Mouse (Mus musculus) limb, embryonic 15.5 days (tissue): ENCODE results near the gene Gdnf. TPM values are rescaled to one million over a fixed set of nuclear protein-coding genes. Genes with fewer than 3 reads are reported as not detected.

Source experiments
- ATAC-seq: fragments of 200-750 bp; cut with Nextera tagmentation; 2 replicates; pipeline ENCODE4 v1.8.0; 2017; ENCODE audit warnings: low read depth, moderate TSS enrichment; ENCODE audit not compliant: insufficient number of reproducible peaks, low FRiP score, low TSS enrichment
- H3K27ac ChIP-seq: fragments of 300-500 bp; sonication (generic); 2 replicates; pipeline ENCODE4 v1.5.1; 2015; ENCODE audit warnings: moderate library complexity, mild to moderate bottlenecking, inconsistent platforms
- H3K27me3 ChIP-seq: fragments of 300-500 bp; sonication (generic); 2 replicates; pipeline ENCODE4 v1.6.1; 2015; ENCODE audit warnings: inconsistent platforms
- H3K36me3 ChIP-seq: fragments of 300-500 bp; sonication (generic); 2 replicates; pipeline ENCODE4 v1.6.1; 2015; ENCODE audit warnings: inconsistent platforms
- H3K4me1 ChIP-seq: fragments of 300-500 bp; sonication (generic); 2 replicates; pipeline ENCODE4 v1.6.1; 2015; ENCODE audit warnings: inconsistent platforms
- H3K4me2 ChIP-seq: fragments of 300-500 bp; sonication (generic); 2 replicates; pipeline ENCODE4 v1.6.1; 2015; ENCODE audit warnings: mild to moderate bottlenecking, inconsistent platforms
- H3K4me3 ChIP-seq: fragments of 300-500 bp; sonication (generic); 2 replicates; pipeline ENCODE4 v1.5.1; 2015; ENCODE audit warnings: mild to moderate bottlenecking, inconsistent platforms
- H3K9ac ChIP-seq: fragments of 300-500 bp; sonication (generic); 2 replicates; pipeline ENCODE4 v1.6.1; 2015; ENCODE audit warnings: inconsistent platforms
- H3K9me3 ChIP-seq: fragments of 300-500 bp; sonication (generic); 2 replicates; pipeline ENCODE4 v1.6.1; 2016; ENCODE audit warnings: inconsistent platforms
- WGBS: fragments of 180-500 bp; shearing (Covaris S2); methylation state at CpG from one replicate; pipeline ENCODE4 v1.1.7; 2015; 5-methylcytosine and 5-hydroxymethylcytosine counted together
- polyA plus RNA-seq: library from polyadenylated mRNA; unstranded; fragments of >200 nt; fragmentation: Nextera tagmentation; extraction: Ambion mirVana; gene quantifications from 2 replicates; pipeline ENCODE4 v1.2.1, GENCODE M21; 2015

Gene Gdnf
- polyA plus RNA-seq, result 0.84 and 0.86 TPM in 2 replicates

- peak within 1 kb of the TSS; percentile 60 for H3K9ac ChIP-seq
- no peaks in the 10 kb centered on the region for H3K36me3 ChIP-seq
- H3K4me3 ChIP-seq, result peak within 1 kb of the TSS; percentile 59
- peak; percentile 24; the same call in 1 of the 2 replicates for ATAC-seq
- H3K4me2 ChIP-seq, result peak within 1 kb of the TSS; percentile 97
- peaks cover 47% of the 10 kb centered on the region for H3K4me1 ChIP-seq
- WGBS, result under 1% methylated on average over 66 of the region's 73 CpGs
- H3K27ac ChIP-seq, result no peak within 1 kb of the TSS; the same call in 1 of the 2 replicates
- no peaks in the 10 kb centered on the region for H3K9me3 ChIP-seq
- peaks cover 89% of the 10 kb centered on the region for H3K27me3 ChIP-seq
These were observed at the start of gene Gdnf for GRCm38 (mm10) chr15:7810556-7811252. Gene Gdnf, plus strand, starts transcription at chr15:7810846.

GRCm38 (mm10) chr15:7767166-7767565 lies 43.5 kb upstream of the Gdnf start:
- Histone ChIP-seq H3K9me3 (no peaks in the 10 kb centered on the region), H3K4me3 (no peak overlapping the region), H3K27ac (no peak overlapping the region), H3K9ac (no peak overlapping the region), H3K36me3 (no peaks in the 10 kb centered on the region), H3K4me1 (no peaks in the 10 kb centered on the region), H3K4me2 (no peak overlapping the region), H3K27me3 (no peaks in the 10 kb centered on the region)
- no peak for ATAC-seq
- 82% methylated on average over 7 of the region's 7 CpGs for WGBS

- H3K9ac ChIP-seq, result no peak overlapping the region
- H3K4me2 ChIP-seq, result no peak overlapping the region
- H3K4me1 ChIP-seq, result no peaks in the 10 kb centered on the region
- H3K27me3 ChIP-seq, result no peaks in the 10 kb centered on the region
- ATAC-seq, result no peak
- H3K9me3 ChIP-seq, result no peaks in the 10 kb centered on the region
- 83% methylated on average over 8 of the region's 8 CpGs for WGBS
- H3K4me3 ChIP-seq, result no peak overlapping the region
- no peak overlapping the region for H3K27ac ChIP-seq
- H3K36me3 ChIP-seq, result no peaks in the 10 kb centered on the region
These were observed 37.7 kb upstream of the Gdnf start for GRCm38 (mm10) chr15:7772983-7773382.

DNA sequence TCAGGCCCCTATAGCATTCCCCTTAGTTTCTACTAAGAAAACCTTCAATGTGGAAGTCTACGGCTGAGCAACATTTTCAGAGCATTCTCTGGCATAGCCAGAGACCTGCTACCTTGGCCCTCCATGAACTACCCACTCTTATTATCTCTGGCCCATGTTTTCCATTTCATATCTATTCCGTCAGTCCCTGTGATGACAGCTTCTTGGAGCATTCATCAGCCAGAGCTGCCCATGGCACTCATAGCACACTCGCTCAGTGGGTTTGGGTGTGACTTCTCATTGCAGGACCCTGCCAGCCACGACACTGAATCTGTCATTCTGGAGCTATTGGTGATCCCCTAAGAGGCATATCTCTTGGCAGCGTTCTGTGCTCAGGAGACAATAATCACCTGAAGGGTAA lies 29.1 kb upstream of the Gdnf start:
- H3K9ac ChIP-seq, result no peak overlapping the region
- H3K27ac ChIP-seq, result no peak overlapping the region
- WGBS, result 87% methylated on average over 5 of the region's 5 CpGs
- H3K27me3 ChIP-seq, result no peaks in the 10 kb centered on the region
- H3K4me3 ChIP-seq, result no peak overlapping the region
- no peaks in the 10 kb centered on the region for H3K36me3 ChIP-seq
- H3K4me1 ChIP-seq, result no peaks in the 10 kb centered on the region
- no peak for ATAC-seq
- no peaks in the 10 kb centered on the region for H3K9me3 ChIP-seq
- no peak overlapping the region for H3K4me2 ChIP-seq

- Histone ChIP-seq H3K4me3 (peak overlapping the region; percentile 59), H3K27ac (no peak overlapping the region), H3K9me3 (no peaks in the 10 kb centered on the region), H3K27me3 (peaks cover 83% of the 10 kb centered on the region), H3K4me2 (peak overlapping the region; percentile 97), H3K4me1 (peaks cover 39% of the 10 kb centered on the region), H3K9ac (peak overlapping the region; percentile 60), H3K36me3 (no peaks in the 10 kb centered on the region)
- ATAC-seq, result no peak
- WGBS, result under 1% methylated on average over 32 of the region's 32 CpGs
These were observed 730 bp upstream of the Gdnf start for GRCm38 (mm10) chr15:7809841-7810391.

GRCm38 (mm10) chr15:7811253-7811625 lies 593 bp downstream of the Gdnf start:
- H3K4me2 ChIP-seq, result peak overlapping the region; percentile 97
- no peak overlapping the region for H3K27ac ChIP-seq
- peaks cover 49% of the 10 kb centered on the region for H3K4me1 ChIP-seq
- ATAC-seq, result no peak
- H3K9me3 ChIP-seq, result no peaks in the 10 kb centered on the region
- WGBS, result 6% methylated on average over 11 of the region's 11 CpGs
- peak overlapping the region; percentile 60 for H3K9ac ChIP-seq
- H3K4me3 ChIP-seq, result peak overlapping the region; percentile 59
- peaks cover 93% of the 10 kb centered on the region for H3K27me3 ChIP-seq
- no peaks in the 10 kb centered on the region for H3K36me3 ChIP-seq

DNA sequence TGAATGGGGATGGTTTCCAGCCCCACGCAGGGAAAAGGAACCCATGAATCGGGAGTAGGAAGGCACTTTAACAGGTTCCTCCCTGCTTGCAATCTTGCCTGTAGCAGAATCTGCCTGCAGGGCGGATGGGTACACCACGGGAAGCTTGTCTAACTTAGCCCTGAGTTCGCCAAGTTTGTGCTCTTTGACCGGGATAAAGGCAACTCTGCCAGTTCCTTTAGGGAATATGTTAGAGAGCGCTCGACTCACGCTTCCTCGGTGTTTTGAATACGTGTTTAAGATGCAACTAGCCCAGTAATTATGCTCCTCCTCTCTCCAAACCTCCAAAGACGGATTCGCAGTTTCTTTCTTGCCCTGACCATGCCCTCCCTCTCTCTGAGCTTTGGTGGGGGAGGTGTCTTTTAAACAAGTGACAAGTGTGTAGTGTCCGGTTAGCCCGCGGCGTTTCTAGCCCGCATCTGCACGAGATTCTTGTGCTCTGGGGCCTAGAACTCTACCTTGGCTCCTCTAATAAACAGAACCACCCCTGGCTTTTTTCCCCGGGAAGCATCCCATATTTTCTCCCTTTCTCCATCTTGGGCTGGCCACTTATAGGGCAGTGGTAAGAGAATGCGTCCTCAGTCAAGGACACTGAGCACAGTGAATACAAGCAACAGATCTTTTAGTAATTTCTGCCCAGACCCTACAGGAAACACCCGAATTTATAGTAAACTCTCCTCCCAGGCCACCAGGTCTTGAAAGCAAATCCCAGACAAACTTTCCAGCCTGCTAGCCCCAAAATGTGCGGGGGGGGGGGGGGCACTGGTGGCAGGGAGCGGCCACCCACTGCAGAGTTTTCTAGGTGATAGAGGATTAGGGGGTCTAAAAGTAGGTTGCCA lies 1.4 kb downstream of the Gdnf start:
- H3K4me1 ChIP-seq, result peaks cover 49% of the 10 kb centered on the region
- peak overlapping the region; percentile 97 for H3K4me2 ChIP-seq
- H3K27me3 ChIP-seq, result peaks cover 95% of the 10 kb centered on the region
- no peak overlapping the region for H3K9ac ChIP-seq
- H3K36me3 ChIP-seq, result no peaks in the 10 kb centered on the region
- ATAC-seq, result no peak
- H3K9me3 ChIP-seq, result no peaks in the 10 kb centered on the region
- no peak overlapping the region for H3K27ac ChIP-seq
- H3K4me3 ChIP-seq, result peak overlapping the region; percentile 59
- 12% methylated on average over 24 of the region's 24 CpGs for WGBS

DNA sequence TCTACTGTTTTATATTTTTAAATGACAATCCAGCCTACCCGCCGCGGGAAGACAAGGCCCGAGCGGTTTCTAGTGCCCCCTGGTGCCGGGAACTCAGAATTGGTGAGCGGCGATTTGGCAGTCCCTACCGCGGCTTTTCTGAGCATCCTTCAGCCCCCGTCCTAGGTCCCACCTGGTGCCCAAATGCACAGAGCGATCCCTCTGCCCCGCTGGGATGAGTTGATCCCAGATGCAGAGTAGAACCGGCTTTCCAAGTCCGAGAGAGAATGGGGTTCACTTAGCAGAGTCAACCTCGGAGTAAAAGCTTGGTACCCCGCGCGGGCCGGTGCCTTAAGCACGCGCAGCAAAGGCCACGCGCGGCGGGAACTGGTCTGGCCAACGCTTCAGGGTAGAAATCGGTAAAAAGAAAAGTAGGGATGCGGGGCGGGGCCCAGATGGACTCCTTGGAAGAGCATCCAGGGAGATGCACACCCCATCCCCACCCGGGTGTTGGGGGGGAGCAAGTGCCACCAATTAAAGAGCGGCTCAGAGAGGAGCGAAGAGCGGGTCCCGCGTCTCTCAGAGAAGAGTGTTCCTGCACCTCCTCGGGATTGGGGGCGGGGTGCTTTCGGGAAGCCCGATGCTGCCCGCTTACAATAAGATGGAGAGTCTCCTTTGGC lies 2.4 kb downstream of the Gdnf start:
- Histone ChIP-seq H3K36me3 (no peaks in the 10 kb centered on the region), H3K27me3 (peaks cover 97% of the 10 kb centered on the region), H3K9me3 (no peaks in the 10 kb centered on the region), H3K4me3 (peak overlapping the region; percentile 48), H3K27ac (no peak overlapping the region), H3K9ac (no peak overlapping the region), H3K4me1 (peaks cover 49% of the 10 kb centered on the region), H3K4me2 (peak overlapping the region; percentile 89)
- ATAC-seq, result no peak
- under 1% methylated on average over 41 of the region's 41 CpGs for WGBS

DNA sequence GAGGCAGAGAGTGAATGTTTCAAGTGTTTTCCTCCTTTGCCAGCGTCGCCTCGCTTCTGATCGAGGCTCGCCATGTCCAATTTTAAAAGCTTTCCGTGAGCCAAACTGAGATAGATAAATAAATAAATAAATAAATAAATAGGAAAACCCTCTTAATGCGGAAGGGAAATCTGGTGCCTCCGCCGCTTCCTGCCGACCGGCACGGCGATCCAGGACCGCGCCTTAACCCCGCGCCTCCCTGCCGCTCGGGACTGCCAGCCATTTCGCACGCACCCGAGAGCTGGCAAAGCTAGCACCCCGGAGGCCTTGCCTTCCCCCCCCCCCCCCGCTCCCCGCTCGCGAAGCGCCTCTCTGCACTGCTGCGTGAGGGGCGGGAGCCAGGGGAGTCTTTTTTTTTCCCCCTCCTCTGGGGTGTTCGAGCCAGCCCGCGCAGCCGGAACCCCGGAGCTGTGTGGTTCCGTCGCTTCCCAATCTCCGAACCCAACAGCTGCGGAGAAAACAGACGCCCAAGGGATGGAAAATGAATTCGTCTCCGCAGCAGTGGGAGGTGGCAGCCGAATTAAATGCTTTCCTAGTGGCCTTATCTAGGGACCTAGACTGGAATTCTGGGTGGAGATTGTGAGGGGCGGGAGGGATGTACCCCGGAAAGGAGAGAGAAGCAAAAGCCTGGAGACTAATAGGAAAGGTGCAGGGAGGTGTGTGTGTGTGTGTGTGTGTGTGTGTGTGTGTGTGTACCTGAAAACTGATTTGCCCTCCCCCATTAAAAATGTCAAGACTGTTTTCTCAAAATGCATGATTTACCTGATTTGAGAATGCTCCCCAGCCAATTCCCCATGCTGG lies 3.1 kb downstream of the Gdnf start:
- H3K9ac ChIP-seq, result peak overlapping the region; percentile 31; the same call in 1 of the 2 replicates
- peak overlapping the region; percentile 89 for H3K4me2 ChIP-seq
- peaks cover 97% of the 10 kb centered on the region for H3K27me3 ChIP-seq
- no peak overlapping the region for H3K27ac ChIP-seq
- no peak for ATAC-seq
- under 1% methylated on average over 40 of the region's 45 CpGs for WGBS
- peaks cover 49% of the 10 kb centered on the region for H3K4me1 ChIP-seq
- H3K36me3 ChIP-seq, result no peaks in the 10 kb centered on the region
- H3K9me3 ChIP-seq, result no peaks in the 10 kb centered on the region
- H3K4me3 ChIP-seq, result peak overlapping the region; percentile 48

GRCm38 (mm10) chr15:7814371-7814680 lies 3.7 kb downstream of the Gdnf start:
- Histone ChIP-seq H3K9me3 (no peaks in the 10 kb centered on the region), H3K4me2 (0 out of 2 replicates have a peak overlapping the region, but pooled peaks have one; percentile 89), H3K27ac (no peak overlapping the region), H3K36me3 (no peaks in the 10 kb centered on the region), H3K4me1 (peaks cover 49% of the 10 kb centered on the region), H3K9ac (no peak overlapping the region), H3K4me3 (peak overlapping the region; percentile 48; the same call in 1 of the 2 replicates), H3K27me3 (peaks cover 96% of the 10 kb centered on the region)
- ATAC-seq, result no peak
- WGBS, result 15% methylated on average over 7 of the region's 7 CpGs

DNA sequence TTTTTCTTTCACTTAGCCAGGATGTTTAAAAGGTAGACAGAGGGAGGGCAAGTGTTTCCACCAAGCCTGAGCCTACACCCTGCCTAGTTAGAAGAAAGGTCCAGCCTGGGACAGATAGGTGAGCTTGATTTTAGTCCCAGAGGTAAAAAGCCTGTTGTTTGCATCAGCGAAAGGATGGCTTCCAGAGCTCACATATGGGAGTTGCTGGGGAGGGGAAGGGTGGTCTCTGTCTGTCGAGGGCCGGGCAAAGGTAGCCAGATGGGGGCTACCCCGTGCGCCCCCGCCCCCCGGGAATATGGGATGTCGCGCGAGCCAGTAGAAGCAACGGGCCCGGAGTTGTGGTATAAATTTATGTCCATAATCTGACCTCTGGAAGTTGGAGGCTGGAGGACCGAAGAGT lies 4.3 kb downstream of the Gdnf start:
- Histone ChIP-seq H3K27ac (no peak overlapping the region), H3K4me1 (peaks cover 46% of the 10 kb centered on the region), H3K4me3 (peak overlapping the region; percentile 25), H3K9me3 (no peaks in the 10 kb centered on the region), H3K36me3 (no peaks in the 10 kb centered on the region), H3K27me3 (peaks cover 95% of the 10 kb centered on the region), H3K9ac (no peak overlapping the region), H3K4me2 (peak overlapping the region; percentile 47)
- 4% methylated on average over 13 of the region's 13 CpGs for WGBS
- no peak for ATAC-seq
